Mouse (Mus musculus) kidney, adult 2 months (tissue): ENCODE results near the gene Akr1c6.

ENCODE experiments used
- CTCF ChIP-seq: fragments of 200-500 bp; conservative IDR thresholded peaks from 2 replicates; pipeline ENCODE4 v1.5.1; 2011; ENCODE audit warnings: low read depth, mild to moderate bottlenecking, control low read depth, low read length, moderate library complexity, mixed read lengths; ENCODE audit not compliant: insufficient read depth, insufficient read length
- POLR2A ChIP-seq: fragments of 200-500 bp; IDR thresholded peaks from one replicate; pipeline ENCODE4 v1.6.1; 2011; ENCODE audit warnings: low read depth, low read length, control low read depth

DNA sequence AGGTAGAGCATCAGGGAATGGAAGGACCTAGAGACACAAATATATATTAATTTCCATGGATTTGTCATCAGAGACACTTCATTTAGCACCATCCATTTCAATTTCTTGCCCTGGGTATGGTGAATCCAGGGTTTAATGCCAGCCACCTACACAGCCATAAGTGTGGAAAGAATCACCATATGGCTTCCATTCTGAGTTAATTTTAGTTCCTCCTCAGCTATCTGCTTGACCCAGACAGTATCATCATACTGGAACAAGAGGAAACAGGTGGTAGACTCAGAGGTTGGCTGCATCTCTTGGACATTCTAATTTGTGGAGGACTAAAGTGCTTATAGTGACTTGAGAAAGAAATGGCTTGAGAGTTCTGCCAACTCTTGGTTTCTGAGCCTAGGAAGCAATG is 48.6 kb upstream of the Akr1c6 start:
- no peak for TF ChIP-seq POLR2A
- TF ChIP-seq CTCF = no peak
